Mouse (Mus musculus): Measurements from ENCODE around the gene Tfr2.

GRCm38 (mm10) chr5:137522711-137523110 is 46.9 kb upstream of the Tfr2 start:
- TF ChIP-seq GATA1 (IDR thresholded peaks at IDR 0.05; ENCODE audit: low read length) (no peak), TAL1 (IDR thresholded peaks at IDR 0.05; ENCODE audit: low read length) (no peak)

Measured in erythroblast, embryonic 14.5 days (primary cell).